Mouse (Mus musculus): ENCODE results near the gene Tmem120a. TPM values are rescaled to one million over a fixed set of nuclear protein-coding genes. Genes with fewer than 3 reads are reported as not detected.

Gene Tmem120a
- polyA plus RNA-seq, 1 experiment, result 184 TPM

DNA sequence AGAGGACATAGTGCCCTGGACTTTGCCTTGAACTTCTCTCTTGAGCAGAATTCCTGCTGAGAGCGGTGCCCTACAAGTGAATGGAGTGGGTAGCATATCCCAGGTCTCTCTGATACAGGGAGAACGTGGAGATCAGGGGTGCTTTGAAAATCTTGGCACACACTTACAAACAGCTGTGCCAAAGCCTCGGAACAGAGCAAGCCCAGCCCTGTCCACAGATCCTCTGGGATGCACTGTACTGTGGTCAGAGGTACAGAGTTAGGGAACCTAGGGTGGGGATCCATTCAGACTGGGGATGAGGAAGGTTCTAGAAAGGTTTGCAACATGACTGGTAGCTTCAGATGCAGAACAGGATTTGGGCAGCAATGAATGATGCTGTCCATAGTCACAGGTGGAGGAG, 24.1 kb downstream of the Tmem120a start:
- no peak for TF ChIP-seq CTCF (IDR thresholded peaks at IDR 0.05; ENCODE audit: control insufficient read depth, insufficient read depth, insufficient replicate concordance, low read depth, low read length)
- no peak for TF ChIP-seq POLR2A (IDR thresholded peaks at IDR 0.05; ENCODE audit: control insufficient read depth, low read depth, low read length)
- no peaks in the 10 kb centered on the region; the same call in 1 of the 2 replicates for H3K4me1 ChIP-seq (ENCODE audit: control insufficient read depth, insufficient read depth, low read length)
- H3K27ac ChIP-seq (ENCODE audit: control insufficient read depth, insufficient read depth, low read depth, low read length), result no peak overlapping the region
- no peak overlapping the region for H3K4me3 ChIP-seq (ENCODE audit: control insufficient read depth, low read depth, low read length)
- no peaks in the 10 kb centered on the region for H3K36me3 ChIP-seq (ENCODE audit: control insufficient read depth, insufficient read depth, low read length)
- no peaks in the 10 kb centered on the region for H3K27me3 ChIP-seq (ENCODE audit: control insufficient read depth, insufficient read depth, low read length)

DNA sequence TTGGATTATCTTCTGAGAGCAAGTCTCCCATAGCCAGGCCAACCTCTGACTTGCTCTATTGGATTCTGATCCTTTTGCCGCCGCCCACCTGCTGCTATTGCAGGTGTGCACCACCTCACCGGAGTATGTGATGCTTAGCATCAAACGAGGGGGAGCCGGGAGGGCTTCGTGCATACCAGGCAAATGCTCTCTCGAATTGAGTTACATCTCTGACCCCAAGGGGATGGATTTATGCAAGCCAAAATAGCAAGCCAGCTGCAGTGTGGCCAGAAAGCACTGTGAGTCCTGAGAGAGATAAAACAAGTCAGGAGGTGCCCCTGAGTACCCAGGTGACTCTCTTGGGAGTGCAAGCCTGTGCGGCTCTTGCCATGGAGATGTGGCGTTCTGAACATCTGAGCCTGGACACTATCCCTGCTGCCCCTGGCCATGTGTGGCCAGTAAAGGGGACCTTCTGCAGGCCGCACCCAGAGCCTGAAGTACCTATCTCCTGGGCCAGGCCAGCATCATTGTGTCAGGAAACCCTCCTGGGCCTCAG, 24.6 kb downstream of the Tmem120a start:
- H3K4me1 ChIP-seq (ENCODE audit: control insufficient read depth, insufficient read depth, low read length), result no peaks in the 10 kb centered on the region; the same call in 1 of the 2 replicates
- H3K4me3 ChIP-seq (ENCODE audit: control insufficient read depth, low read depth, low read length), result no peak overlapping the region
- H3K36me3 ChIP-seq (ENCODE audit: control insufficient read depth, insufficient read depth, low read length), result no peaks in the 10 kb centered on the region
- no peaks in the 10 kb centered on the region for H3K27me3 ChIP-seq (ENCODE audit: control insufficient read depth, insufficient read depth, low read length)
- H3K27ac ChIP-seq (ENCODE audit: control insufficient read depth, insufficient read depth, low read depth, low read length), result no peak overlapping the region
- no peak for TF ChIP-seq POLR2A (IDR thresholded peaks at IDR 0.05; ENCODE audit: control insufficient read depth, low read depth, low read length)
- no peak for TF ChIP-seq CTCF (IDR thresholded peaks at IDR 0.05; ENCODE audit: control insufficient read depth, insufficient read depth, insufficient replicate concordance, low read depth, low read length)

DNA sequence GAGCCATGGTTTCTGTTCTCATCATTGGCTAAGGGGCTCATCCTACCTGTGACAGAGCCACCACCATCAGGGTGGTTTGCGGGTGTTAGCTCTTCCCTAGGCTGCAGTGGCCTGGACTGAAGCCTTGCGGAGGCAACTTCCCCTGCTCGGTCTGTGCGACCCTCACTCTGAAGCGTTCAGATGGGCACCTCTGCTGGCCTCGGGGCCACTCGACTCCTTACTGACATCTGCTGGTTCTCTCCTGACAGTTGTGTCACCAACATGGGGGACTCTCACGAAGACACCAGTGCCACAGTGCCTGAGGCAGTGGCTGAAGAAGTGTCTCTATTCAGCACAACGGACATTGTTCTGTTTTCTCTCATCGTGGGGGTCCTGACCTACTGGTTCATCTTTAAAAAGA, 28.6 kb downstream of the Tmem120a start:
- Histone ChIP-seq H3K27me3 (ENCODE audit: control insufficient read depth, insufficient read depth, low read length) (no peaks in the 10 kb centered on the region), H3K36me3 (ENCODE audit: control insufficient read depth, insufficient read depth, low read length) (no peaks in the 10 kb centered on the region), H3K4me1 (ENCODE audit: control insufficient read depth, insufficient read depth, low read length) (no peaks in the 10 kb centered on the region; the same call in 1 of the 2 replicates), H3K27ac (ENCODE audit: control insufficient read depth, insufficient read depth, low read depth, low read length) (no peak overlapping the region), H3K4me3 (ENCODE audit: control insufficient read depth, low read depth, low read length) (no peak overlapping the region)
- TF ChIP-seq POLR2A (IDR thresholded peaks at IDR 0.05; ENCODE audit: control insufficient read depth, low read depth, low read length) (no peak), CTCF (IDR thresholded peaks at IDR 0.05; ENCODE audit: control insufficient read depth, insufficient read depth, insufficient replicate concordance, low read depth, low read length) (no peak)

DNA sequence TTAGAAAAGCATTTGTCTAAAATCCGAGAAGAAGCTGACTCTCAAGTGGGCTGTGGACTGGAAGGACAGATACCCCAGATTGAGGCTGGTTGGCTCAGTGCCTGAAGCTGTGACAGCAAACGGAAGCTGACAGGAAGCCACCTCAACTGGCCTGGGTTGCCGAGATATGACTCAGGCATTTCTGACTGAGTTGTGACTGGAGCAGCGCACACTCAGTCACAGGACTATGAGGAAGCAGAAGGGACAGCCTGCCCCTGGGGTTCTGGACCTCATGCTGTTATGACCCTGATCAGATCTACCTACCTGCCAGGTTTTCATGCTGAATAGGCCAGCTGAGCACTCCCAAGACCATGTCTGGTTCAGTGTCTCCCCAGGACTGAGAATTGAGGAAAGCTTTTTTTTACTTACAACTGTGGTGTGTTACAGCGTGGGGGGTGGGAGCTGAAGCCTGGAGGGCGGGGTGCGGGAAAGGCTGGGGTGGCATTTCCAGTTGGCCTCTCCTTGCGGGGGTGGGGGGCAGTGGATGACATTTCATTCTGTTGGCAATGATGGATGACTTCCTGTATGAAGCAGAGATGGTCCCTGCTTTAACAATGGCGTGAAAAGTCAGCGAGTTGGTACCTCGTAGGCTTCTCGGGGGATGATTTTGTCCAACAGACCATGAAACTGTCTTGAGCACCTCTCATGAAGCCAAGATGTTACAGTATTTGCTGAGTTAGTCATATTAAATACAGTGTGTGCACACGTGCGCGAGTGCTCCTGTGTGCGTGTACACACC, 30.6 kb downstream of the Tmem120a start:
- Histone ChIP-seq H3K4me1 (ENCODE audit: control insufficient read depth, insufficient read depth, low read length) (no peaks in the 10 kb centered on the region), H3K4me3 (ENCODE audit: control insufficient read depth, low read depth, low read length) (no peak overlapping the region), H3K27ac (ENCODE audit: control insufficient read depth, insufficient read depth, low read depth, low read length) (no peak overlapping the region), H3K36me3 (ENCODE audit: control insufficient read depth, insufficient read depth, low read length) (no peaks in the 10 kb centered on the region), H3K27me3 (ENCODE audit: control insufficient read depth, insufficient read depth, low read length) (no peaks in the 10 kb centered on the region)
- TF ChIP-seq POLR2A (IDR thresholded peaks at IDR 0.05; ENCODE audit: control insufficient read depth, low read depth, low read length) (no peak), CTCF (IDR thresholded peaks at IDR 0.05; ENCODE audit: control insufficient read depth, insufficient read depth, insufficient replicate concordance, low read depth, low read length) (no peak)

DNA sequence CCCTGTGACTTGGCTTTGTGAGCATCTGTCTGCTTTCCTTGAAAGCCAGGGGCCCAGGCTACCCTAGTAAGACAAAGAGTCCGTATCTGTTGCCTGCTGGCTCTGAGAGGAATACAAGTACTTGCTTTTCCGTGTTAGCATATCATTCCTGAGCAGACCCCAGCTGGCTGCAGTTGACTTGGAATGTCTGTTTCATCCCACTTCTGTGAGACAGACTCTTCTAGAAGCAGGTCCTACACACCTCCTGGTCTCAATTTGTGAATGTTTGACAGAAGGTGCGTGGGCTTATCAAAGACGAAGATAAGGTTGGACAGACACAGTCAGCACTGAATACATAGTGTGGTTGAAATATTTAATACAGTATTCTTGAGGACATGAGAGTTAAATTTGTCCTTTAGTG, 31.4 kb downstream of the Tmem120a start:
- TF ChIP-seq CTCF (IDR thresholded peaks at IDR 0.05; ENCODE audit: control insufficient read depth, insufficient read depth, insufficient replicate concordance, low read depth, low read length) (no peak), POLR2A (IDR thresholded peaks at IDR 0.05; ENCODE audit: control insufficient read depth, low read depth, low read length) (no peak)
- Histone ChIP-seq H3K4me3 (ENCODE audit: control insufficient read depth, low read depth, low read length) (no peak overlapping the region), H3K4me1 (ENCODE audit: control insufficient read depth, insufficient read depth, low read length) (no peaks in the 10 kb centered on the region), H3K36me3 (ENCODE audit: control insufficient read depth, insufficient read depth, low read length) (no peaks in the 10 kb centered on the region), H3K27ac (ENCODE audit: control insufficient read depth, insufficient read depth, low read depth, low read length) (no peak overlapping the region), H3K27me3 (ENCODE audit: control insufficient read depth, insufficient read depth, low read length) (no peaks in the 10 kb centered on the region)

DNA sequence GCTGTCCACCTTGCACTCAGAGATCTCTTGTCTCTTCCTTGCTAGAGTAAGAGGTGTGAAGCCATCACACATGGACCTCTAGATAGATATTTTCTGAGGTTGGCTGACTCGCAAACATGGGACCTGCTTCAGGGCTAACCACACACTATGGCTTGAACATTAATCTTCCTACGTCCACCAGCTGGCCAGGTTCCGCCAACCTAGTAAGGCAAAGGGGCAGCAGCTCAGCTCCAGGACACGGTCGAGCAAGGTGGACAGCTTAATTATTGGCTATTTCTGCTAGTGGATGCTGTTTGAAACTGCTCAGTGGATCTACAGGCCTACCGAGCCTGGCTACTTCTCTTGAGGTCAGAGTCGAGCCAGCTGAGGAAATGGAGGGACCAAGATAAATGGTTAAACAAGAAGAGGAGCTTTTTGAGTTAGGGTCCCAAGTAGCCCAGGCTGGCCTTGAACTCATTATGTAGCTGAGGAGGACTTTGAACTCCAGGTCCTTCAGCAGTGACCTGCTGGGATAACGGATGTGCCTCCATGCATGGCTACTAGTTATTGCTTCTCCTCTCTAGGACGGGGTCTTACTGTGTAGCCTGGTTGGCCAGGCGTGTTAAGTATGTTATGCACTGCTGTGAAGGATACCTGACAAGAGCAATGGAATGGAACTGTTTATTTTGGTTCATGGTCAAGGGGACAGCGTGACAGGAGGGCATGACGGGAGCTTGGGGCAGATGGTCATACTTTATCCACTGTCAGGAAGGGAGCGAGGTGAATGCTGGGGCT, 32.5 kb downstream of the Tmem120a start:
- Histone ChIP-seq H3K4me1 (ENCODE audit: control insufficient read depth, insufficient read depth, low read length) (no peaks in the 10 kb centered on the region), H3K36me3 (ENCODE audit: control insufficient read depth, insufficient read depth, low read length) (no peaks in the 10 kb centered on the region), H3K27ac (ENCODE audit: control insufficient read depth, insufficient read depth, low read depth, low read length) (no peak overlapping the region), H3K4me3 (ENCODE audit: control insufficient read depth, low read depth, low read length) (peak overlapping the region; percentile 7; the same call in 1 of the 2 replicates), H3K27me3 (ENCODE audit: control insufficient read depth, insufficient read depth, low read length) (no peaks in the 10 kb centered on the region)
- TF ChIP-seq CTCF (IDR thresholded peaks at IDR 0.05; ENCODE audit: control insufficient read depth, insufficient read depth, insufficient replicate concordance, low read depth, low read length) (no peak), POLR2A (IDR thresholded peaks at IDR 0.05; ENCODE audit: control insufficient read depth, low read depth, low read length) (no peak)

DNA sequence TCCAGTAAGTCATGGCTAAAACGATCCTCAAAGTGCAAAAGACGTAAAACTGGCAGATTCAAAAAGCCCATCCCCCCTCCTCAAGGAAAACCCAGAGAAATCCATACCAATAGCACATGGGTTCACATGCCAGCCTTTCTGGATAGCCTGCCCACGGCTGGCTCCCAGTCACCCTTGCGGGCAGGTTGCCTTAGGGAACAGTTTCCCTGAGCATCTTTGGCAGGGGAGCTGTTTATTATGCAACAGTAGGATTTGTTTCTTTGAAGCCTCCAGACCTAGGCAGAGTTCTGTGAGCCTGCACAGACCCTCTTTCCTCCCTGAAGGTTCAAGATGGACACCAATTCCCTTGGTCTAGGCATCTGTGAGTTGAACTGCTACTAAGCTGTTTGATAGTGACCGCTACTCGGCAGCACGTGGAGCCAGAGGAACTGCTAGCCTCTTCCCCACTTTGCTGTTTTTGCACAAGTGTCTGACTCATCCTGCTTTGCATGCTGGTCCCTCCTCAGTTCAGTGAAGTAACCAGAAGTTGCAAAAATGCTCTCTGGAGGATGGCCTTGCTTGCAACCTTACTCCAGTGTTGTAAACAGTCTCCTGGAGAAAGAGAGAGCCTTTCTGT, 33.5 kb downstream of the Tmem120a start:
- Histone ChIP-seq H3K4me1 (ENCODE audit: control insufficient read depth, insufficient read depth, low read length) (no peaks in the 10 kb centered on the region), H3K36me3 (ENCODE audit: control insufficient read depth, insufficient read depth, low read length) (no peaks in the 10 kb centered on the region), H3K27me3 (ENCODE audit: control insufficient read depth, insufficient read depth, low read length) (no peaks in the 10 kb centered on the region), H3K27ac (ENCODE audit: control insufficient read depth, insufficient read depth, low read depth, low read length) (peak overlapping the region; percentile 49; the same call in 1 of the 2 replicates), H3K4me3 (ENCODE audit: control insufficient read depth, low read depth, low read length) (peak overlapping the region; percentile 46)
- TF ChIP-seq CTCF (IDR thresholded peaks at IDR 0.05; ENCODE audit: control insufficient read depth, insufficient read depth, insufficient replicate concordance, low read depth, low read length), result no peak
- TF ChIP-seq POLR2A (IDR thresholded peaks at IDR 0.05; ENCODE audit: control insufficient read depth, low read depth, low read length), result no peak

All from testis, adult 2 months (tissue).